Mouse (Mus musculus) layer of hippocampus, adult 9-10 months (tissue): Measurements from ENCODE around the gene Cd93.

Experiments used
- DNase-seq: peaks from one replicate; pipeline ENCODE4 v3.0.0; 2022; ENCODE audit warnings: low spot score

Gene Cd93

DNA sequence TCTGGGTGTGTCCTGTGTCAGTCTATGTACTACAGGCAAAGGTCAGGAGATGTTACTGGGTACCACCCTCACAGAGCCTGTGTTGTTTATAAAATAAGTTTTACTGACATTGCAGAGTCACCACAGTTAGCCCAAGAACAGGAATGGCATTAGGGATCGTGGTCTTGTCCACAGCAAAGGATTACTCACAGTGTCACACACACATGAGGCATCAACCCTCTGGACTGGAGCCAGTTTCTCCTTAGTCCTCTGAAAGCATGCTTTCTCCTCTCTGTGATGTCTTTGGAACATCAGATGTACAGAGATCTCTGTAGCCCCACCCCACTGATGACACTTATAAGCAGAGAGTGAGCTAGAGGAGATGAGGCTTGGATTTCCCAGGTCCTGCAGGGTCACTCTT lies 41.1 kb downstream of the Cd93 start:
- DNase-seq, result no peak

DNA sequence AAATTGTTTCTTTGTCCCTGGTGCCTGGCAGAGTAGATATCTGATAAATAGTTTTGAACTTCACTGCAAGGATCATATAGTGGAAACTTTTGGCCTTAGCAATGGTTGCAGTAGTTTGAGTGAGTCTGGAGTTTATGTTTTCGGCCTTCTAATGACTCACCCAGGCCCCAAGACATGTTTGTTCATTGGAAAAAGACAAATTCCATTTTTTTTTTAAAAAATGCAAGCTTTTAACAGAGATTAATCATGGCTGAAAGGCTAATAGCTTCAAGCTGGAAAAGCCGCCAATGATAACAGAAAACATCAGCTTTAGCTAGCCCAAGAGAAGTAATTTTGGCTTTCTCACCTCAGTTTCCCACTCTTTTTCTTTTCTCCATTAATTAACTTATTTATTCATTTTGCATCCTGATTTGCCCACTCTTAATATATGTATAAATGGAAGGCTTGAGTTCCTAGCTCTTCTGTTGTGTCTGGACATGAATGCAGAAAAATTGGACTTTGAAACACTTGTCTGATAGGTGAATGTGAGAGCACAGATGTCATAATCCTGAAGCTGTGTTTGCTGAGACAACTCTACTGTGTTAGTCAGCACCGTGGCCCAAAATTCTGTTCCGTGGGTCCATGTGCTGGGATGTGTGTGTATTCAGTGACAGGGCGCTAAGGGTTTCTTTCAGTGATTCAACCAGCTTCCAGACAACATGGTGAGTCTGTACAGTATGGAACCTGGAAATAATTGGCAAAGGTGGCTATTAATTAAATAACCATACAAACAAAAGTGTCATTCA lies 44.3 kb downstream of the Cd93 start:
- no peak for DNase-seq

GRCm38 (mm10) chr2:148397784-148398100 lies 45.6 kb downstream of the Cd93 start:
- DNase-seq, result no peak

GRCm38 (mm10) chr2:148397015-148397783 lies 46.2 kb downstream of the Cd93 start:
- no peak for DNase-seq

GRCm38 (mm10) chr2:148396209-148396608 lies 47.2 kb downstream of the Cd93 start:
- DNase-seq, result no peak

GRCm38 (mm10) chr2:148395131-148396051 lies 48.0 kb downstream of the Cd93 start, which contains the start of gene Sstr4:
Sstr4 (plus strand) TSS chr2:148395344.
- no peak for DNase-seq

- DNase-seq, result no peak
These were observed 49.5 kb downstream of the Cd93 start for GRCm38 (mm10) chr2:148393846-148394245.

DNA sequence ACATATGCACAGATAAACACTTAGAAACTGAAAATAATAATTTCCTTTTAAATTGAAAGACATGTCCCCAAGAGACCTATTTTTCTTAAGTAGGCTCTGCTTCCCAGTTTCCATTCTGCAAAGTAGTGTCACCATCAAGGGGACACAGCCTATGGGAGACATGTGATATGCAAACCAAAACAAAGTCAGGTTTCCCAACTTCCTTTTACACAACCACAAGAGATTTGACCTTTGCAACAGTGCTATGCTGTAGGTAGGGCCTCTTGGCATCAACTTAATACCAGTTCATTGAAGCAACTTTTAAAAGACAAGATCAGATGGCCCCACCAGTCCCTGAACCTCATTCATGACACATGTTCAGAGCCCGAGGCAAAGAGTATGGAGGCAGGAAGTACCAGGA lies 50.2 kb downstream of the Cd93 start:
- DNase-seq, result no peak

DNA sequence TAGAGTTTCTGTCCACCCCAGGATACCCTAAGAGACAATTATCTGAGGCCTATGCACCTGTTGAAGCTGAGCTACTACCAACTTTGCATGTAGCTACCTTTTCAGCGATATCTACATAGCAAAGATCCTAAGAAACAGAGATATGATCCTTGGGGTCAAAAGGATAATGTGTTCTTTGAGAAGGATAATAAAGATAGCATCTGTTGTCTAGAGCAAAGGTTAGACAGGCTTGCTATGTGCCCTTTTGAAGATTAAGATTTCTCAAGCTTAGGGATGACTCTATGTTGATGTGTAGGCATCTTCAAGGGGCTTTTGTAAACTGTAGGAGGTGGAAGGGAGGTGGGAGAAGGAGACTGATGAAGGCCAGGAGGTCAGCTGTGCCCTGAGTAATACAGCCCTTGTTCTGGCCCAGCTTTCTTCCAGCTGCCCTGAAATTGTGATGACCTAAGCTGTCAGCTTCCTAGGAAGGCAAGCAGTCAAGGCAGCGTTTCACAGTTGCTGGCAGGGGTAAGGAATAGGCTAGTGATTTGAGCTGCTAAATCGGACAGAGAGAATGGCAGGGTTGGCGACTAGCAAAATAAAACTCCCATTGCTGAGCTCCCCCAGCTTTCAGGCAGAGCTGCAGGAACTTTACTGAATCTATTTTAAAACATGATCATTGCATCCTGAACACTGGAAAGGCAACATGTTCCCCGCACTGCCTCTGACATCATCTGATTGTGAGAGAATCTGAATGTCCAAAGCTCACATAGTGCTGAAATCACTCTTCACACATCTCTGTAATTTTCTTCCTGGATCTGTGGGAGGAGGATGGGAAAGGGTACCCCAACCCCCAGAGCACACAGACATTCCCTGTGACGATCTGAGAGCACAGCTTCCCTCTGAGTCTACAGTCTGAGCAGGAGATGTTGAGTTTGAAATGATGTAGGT lies 55.4 kb downstream of the Cd93 start:
- DNase-seq, result no peak

DNA sequence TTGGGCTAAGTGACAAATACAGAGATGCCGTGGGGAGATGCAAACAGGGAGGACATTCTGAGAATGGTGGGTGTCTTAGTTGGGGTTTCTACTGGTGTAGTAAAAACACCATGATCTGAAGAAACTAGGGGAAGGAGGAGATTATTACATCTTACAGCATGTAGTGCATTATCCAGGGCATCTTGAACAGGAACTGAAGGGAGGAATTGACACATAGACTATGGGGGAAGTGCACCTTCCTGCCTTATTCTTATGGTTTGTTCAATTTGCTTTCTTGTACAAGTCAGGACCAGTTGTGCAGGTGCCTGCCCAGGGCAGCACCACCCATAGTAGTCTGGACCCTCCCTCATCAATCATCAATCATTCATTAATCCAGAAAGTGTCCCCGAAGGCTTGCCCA lies 56.4 kb downstream of the Cd93 start:
- no peak for DNase-seq
